Mouse (Mus musculus): ENCODE measurements around the gene Mpc1. TPM values are rescaled to one million over a fixed set of nuclear protein-coding genes. Genes with fewer than 3 reads are reported as not detected.
"Not testable (repeated sequence)": the region's sequence is repeated elsewhere in the genome, so short reads cannot be mapped to it uniquely, and the experiment has no call there.

Mpc1 gene
- total RNA-seq, 2 experiments from 2014 or later: 391 to 415 TPM

DNA sequence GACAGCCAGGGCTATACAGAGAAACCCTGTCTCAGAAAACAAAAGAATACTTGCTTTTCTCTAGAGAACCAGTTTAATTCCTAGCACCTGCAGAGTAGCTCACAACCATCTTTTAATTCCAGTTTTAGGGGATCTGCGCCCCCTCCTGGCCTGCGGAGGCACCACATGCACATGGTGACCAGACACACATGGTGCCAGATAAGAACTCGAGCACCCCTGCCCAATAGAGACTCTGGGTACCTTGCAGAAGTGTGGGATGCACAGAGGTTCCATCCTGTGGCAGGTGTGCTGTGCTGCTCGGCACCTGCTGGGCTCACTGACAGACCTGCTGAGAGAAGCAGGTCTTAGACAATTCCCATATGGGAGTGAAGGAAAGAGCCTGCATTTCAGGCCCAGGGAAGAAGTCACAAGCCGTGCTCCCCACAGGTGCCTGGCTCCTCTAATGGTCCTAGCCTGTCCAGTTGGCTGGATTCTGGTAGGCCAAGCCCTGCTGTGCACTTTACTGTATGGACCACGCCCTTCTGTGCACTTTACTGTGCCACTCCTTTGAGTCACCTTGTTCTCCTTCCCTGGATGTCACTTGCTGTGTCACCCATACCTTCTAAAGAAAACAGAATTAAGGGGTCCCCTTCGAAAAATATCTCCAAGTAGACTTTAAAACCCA, 45.9 kb downstream of the Mpc1 start:
- DNase-seq: peak in 1 of 2 experiments; percentile 20

DNA sequence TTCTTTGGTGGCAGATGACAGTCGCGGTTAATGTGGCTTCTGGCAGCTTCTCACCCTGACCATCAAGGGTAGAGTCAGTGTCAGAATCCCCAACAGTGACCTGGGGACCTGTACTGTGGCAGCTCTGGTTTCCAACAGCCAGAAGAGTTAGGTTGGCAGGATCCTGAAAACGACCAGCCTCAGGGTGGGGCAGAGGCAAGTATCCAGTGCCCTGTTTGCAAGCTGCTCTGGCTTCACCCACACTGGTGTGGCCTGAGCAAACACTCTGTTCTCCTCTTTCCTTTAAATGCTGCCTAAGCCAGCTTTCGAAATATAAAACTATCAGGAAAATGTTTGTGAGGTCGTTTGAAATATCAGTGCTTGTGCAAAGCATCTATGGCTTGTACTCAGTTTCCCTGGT, 47.9 kb downstream of the Mpc1 start:
- no peak for DNase-seq

DNA sequence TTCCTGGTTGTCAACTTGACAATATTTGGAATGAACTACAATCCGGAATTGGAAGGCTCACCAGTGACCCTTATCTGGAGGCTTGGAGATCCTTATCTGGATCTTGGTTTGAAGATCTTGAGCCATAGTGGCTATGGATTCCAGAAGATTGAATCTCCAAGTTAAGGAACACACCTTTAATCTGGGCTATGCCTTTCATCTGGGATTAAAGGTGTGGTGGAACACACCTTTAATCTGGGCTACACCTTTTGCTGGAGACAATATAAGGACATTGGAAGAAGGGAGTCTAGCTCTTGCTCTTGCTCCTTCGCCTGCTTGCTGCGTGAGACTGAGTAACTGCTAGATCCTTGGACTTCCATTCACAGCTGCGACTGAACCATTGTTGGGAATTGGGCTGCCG, 54.5 kb downstream of the Mpc1 start, which contains the start of gene Prr18:
TSS of gene Prr18 (plus strand) at position 301 of the 400 bp plus-strand sequence.
- DNase-seq: not testable (repeated sequence)

DNA sequence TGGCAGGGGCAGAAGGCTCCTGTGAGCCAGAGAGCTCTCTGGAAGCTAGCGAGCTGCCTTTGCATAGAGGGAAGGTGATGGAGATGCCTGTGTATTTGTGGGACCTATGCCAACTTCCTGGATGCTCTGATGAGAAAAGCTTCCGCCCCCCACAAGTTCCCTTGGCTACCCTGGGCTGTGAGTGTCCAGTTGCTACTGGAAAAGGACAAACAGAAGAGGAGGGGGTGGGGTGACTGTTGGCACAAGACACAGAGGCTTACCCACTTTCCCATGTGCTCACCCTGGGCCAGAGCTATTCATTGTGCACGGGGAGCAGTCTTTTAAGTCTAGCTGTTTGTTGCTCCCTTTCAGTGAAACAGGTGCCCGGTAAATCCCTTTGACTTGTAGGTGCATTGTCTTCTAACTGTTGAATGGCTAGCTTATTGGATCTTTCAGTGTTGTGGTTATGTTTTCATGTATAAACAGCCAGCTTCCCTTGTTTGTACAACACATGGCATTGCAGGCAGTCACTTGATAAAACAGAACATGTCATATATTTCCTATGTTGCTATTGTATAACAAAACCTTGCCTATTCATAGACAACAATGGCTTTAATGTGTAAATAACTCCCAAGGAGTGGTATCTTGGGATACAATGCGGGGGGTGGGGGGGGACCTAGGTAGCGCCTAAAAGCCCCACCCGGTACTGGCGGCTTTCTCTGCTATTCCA, 57.1 kb downstream of the Mpc1 start:
- no peak for DNase-seq

DNA sequence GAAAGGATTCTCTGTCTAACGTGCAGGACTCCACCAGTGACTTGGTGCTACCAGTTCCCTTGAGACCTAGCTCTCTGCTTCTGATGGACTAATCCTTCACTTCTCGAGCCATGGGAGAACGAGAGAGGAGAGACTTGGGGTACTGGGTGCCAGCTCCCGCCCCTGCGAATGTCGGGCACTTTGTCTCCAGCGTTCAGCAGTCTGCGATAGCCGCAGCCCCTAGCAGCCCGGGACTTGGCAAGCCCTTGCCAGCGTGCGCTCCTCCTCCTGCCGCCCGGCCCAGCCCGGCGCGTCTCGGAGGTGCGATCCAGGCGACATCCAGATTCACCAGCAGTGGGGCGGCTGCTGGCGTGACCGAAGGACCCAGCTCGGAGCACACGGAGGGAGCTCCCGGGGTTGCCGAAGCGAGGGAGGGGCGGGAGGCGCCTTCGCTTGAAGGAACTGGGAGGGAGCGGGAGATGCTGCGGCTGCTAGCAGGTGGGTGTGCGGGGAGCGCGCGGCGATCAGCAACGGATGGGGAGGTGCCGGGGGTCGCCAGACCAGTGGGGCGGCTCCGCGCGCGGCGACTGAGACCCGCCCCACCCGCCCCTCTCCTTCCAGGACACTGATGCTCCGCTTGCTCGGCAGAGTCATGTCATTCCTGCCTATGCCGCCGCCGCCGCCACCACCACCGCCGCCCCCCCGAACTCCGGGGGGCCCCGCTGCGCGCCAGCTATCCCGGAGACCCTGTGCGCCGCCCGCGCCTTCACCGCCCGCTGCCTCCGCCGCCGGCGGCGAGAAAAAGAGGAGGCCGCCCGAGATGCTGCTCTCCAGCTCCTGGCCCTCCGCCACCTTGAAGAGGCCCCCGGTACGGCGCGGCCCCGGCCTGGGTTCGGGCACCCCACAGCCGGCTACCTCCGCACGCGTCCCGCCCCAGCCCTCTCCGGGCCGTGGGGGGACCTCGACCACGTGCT, 58.0 kb downstream of the Mpc1 start:
- DNase-seq: peak; percentile 31 to 39

DNA sequence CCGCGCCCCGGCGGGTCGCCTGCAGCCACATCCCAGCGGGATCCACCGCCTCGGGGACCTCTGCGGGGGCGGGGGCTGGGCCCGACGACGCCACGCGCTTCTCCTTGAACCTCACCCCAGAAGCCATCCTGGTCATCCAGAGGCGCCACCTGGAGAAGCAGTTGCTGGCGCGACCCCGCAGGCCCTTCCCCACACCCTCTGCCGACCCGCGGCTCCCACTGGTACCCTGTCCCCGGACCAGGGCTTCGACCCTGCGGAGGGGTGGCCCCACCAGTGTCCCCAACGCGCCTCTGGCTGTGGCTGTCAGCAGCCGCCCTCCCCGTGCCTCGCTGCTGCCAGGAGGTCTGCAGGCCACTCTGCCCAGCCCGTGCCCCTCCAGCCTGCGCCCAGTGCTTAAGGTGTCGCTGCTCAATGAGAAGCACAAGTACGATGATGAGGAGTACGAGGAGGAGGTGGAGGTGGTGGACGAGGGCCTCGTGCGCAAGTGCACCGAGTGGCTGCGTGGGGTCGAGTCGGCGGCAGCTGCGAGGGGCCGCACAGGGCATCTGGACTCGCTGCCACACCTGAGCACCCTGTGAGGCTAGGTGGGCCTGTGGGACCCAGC, 58.8 kb downstream of the Mpc1 start:
- no peak for DNase-seq

DNA sequence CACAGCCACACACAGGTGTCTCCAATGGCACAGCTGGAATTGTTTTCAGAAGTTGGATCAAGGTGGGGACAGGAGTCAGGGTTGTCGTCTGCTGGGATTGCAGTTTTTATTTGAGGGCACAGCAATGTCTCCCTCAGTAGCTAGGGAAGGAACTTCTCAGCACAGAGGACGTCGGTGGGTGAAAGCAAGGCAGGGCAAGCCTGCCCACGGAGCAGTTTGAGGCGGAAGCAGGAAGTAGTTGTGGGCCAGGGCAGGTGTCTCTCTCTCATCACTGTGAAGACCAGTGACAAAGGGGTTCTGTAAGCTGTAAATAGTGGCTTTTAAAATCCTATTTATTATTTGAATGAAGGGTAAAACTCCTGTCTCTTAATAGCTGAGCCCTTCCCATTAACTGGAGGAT, 60.0 kb downstream of the Mpc1 start:
- DNase-seq: no peak

DNA sequence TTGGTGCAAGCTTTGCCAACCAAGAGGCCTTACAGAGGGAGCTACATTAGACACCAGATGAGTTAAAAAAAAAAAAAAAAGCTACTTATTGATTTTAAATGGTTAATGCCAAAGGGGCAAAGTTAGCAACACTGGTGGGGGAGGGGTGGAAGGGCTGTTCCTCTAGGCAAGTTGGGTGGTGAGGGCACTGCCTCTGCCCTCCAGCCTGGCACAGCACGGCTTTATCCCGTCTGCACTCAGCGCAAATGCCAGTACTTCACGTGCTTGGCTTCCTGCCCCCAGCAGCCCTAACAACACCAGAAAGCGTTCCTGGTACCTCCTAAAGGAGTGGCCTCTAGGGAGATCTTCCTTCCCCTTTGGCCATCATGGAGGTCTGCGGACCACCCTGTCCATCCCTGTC, 60.7 kb downstream of the Mpc1 start:
- DNase-seq: peak in 1 of 2 experiments; percentile 20

Other genes starting within 250 kb of the Mpc1 start
- under 1 TPM in 1 of 2 experiments, not detected in 1; 0.30 TPM for gene Gm49673, start 135.1 kb upstream of the Mpc1 start, total RNA-seq (2021)
- 10 to 100 TPM; 57.3 to 67.8 TPM for gene Rnaset2a, start 134.8 kb upstream of the Mpc1 start, total RNA-seq (2021)
- gene Fgfr1op, start 117.4 kb upstream of the Mpc1 start, total RNA-seq (2021): 10 to 100 TPM; 21.9 to 24.5 TPM
- gene Ccr6, start 46.9 kb upstream of the Mpc1 start, total RNA-seq (2021): not detected
- 10 to 100 TPM; 41.1 to 43.5 TPM for gene Sft2d1, start 28.2 kb downstream of the Mpc1 start, total RNA-seq (2021)
- under 1 TPM; 0.30 to 0.83 TPM for gene Prr18, start 54.6 kb downstream of the Mpc1 start, total RNA-seq (2021)
- gene T2, start 73.1 kb downstream of the Mpc1 start, total RNA-seq (2021): not detected
- not detected for gene T, start 151.5 kb downstream of the Mpc1 start, total RNA-seq (2021)
- gene Pde10a, start 242.5 kb downstream of the Mpc1 start, total RNA-seq (2021): 10 to 100 TPM; 20.6 to 62.1 TPM

Measured in adrenal gland, postnatal 36 days (tissue).